Mouse (Mus musculus) urinary bladder, postnatal 0 days (tissue): ENCODE results near the gene Nol7. TPM values are rescaled to one million over a fixed set of nuclear protein-coding genes. Genes with fewer than 3 reads are reported as not detected.

ENCODE experiments used
- polyA plus RNA-seq: library from polyadenylated mRNA; unstranded; fragments of >200 nt; fragmentation: Nextera tagmentation; extraction: Ambion mirVana; gene quantifications from 2 replicates; pipeline ENCODE4 v1.2.1, GENCODE M21; 2015

Gene Nol7
- 113 and 135 TPM in 2 replicates for polyA plus RNA-seq

DNA sequence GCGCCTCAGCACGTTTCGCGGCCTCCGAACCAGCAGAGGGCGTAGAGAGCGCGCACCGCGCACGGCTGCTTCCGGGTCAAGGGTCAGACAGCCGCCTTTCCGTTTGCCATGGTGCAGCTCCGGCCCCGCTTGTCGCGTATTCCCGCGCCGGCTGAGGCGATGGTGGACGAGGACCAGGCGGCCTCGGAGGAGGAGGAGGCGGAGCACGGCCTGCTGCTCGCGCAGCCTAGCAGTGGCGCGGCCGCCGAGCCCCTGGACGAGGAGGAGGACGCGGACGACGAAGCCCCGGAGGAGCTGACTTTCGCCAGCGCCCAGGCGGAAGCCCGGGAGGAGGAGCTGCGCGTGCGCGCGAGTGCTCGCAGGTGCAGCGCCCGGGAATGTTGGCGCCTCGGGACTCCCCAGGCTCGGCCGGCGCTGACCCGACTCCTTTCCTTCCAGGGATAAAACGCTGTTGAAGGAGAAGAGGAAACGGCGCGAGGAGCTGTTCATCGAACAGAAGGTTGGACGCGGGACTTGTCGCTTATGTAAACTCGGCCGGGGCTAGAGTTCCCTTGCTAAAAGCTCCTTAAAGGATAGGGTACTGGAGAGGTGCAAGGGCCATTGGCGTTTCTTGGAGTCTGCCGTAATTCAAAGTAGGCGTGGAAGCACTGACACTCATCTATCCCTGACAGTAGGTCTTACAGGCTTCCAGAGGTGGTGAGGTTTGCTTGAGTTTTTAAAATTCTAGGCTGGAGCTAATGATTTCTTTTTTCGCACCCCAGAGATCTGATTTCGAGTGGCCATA lies at the start of gene Nol7:
TSS of gene Nol7 (plus strand) at position 94 of the 784 bp plus-strand sequence.

DNA sequence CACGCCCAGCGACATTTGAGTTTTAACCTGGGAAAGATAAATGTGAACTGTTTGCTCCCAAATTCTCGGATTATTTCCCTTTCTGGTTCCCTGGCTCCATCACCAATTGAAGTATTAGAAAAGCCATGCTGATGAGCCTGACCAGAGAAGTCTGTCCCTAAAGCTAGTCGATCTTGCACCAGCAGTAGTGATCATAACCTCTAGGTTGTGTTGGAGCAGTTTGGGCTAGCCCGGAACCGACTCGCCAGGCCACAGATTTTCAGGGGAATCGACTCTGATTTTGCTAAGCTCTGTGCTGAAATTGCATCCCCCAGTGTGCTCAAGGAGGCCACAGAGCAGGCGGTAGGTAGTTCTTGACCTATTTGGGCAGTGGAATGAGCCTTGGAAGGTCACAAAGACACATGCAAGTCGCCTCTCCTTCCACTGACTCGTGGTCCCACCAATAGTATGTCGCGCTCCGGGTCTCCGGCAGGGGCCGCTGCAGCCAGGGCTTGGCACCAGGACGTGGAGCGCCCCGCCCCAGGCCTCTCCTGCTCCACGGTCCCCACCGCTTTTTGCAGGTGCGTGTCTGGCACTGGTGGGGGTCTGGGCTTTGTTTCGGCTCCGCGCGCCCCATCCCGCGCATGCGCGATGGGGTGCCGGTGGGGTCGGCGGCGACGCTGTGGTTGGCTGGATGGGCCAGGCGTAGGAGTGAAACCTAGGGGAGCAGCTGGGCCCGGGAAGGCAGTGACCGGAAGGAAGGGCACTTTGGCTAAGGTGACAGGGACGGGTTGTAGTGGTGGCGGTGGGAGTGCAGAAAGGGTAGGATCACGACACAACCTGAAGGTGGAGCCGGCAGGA lies 33.0 kb upstream of the Nol7 start, which contains the start of gene Sirt5:
TSS of gene Sirt5 (plus strand) at position 512 of the 840 bp plus-strand sequence.

Other genes with a start within 250 kb of the Nol7 start
- gene Tbc1d7, start 226.9 kb upstream of the Nol7 start, polyA plus RNA-seq: 31.1 and 33.4 TPM in 2 replicates
- 0.76 and 0.87 TPM in 2 replicates for gene Gfod1, start 94.2 kb upstream of the Nol7 start, polyA plus RNA-seq
- 11.9 and 12.8 TPM in 2 replicates for gene Sirt5, start 32.9 kb upstream of the Nol7 start, polyA plus RNA-seq
- 4.9 and 6.4 TPM in 2 replicates for gene Ranbp9, start 82.9 kb downstream of the Nol7 start, polyA plus RNA-seq
- gene Mcur1, start 161.8 kb downstream of the Nol7 start, polyA plus RNA-seq: 7.2 and 7.5 TPM in 2 replicates
- 0.51 and 1.1 TPM in 2 replicates for gene Rnf182, start 217.3 kb downstream of the Nol7 start, polyA plus RNA-seq